Mouse (Mus musculus) myocyte (in vitro differentiated cells): Measurements from ENCODE around the gene Brwd1.

Experiments used
- POLR2A ChIP-seq: IDR thresholded peaks from one replicate; pipeline ENCODE4 v1.6.1; 2011; ENCODE audit warnings: low read depth, mild to moderate bottlenecking, control low read depth, moderate library complexity; ENCODE audit not compliant: insufficient read length
- POLR2AphosphoS2 ChIP-seq: IDR thresholded peaks from one replicate; pipeline ENCODE4 v1.6.1; 2011; ENCODE audit warnings: low read depth, control low read depth; ENCODE audit not compliant: insufficient read length
- TCF12 ChIP-seq: IDR thresholded peaks from one replicate; pipeline ENCODE4 v1.6.1; 2011; ENCODE audit warnings: mild to moderate bottlenecking, control low read depth; ENCODE audit not compliant: poor library complexity, insufficient read depth, severe bottlenecking
- USF1 ChIP-seq: IDR thresholded peaks from one replicate; pipeline ENCODE4 v1.6.1; 2011; ENCODE audit warnings: low read depth, mild to moderate bottlenecking, control low read depth, moderate library complexity

DNA sequence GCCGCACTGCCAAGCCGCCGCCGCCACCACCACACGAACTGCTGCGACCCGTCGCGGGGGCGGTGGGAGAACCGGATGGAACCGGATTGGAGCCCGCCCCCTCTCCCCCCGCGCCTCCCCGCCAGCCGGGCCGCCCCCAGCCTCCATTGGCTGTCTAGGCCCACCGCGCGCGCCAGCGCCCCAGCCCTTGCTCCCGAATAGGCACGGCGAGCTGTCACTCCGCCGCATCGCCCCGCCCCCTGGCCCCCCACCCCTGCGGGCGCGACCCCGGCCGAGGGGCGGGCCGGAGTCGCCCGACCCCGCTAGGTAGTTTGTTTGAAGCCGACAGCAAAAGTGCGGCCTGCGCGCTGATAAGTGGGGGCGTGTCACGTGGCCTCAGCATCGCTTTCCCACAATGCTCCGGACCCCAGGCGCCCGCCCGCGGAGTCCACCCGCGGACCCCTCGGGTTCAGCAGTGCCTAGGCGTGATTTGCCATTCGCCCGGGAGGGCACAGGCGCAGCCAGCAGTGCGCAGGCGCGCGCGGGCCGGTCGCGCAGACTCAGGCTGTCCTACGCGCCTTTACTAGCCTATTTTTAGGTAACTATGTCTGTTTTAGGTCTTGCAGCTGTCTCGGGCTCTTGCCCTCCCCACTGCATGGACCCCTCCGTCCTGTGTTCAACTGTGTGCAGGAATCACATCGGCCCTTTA is 45.5 kb upstream of the Brwd1 start, which contains the start of gene Hmgn1:
- TF ChIP-seq TCF12: peak; percentile 29
- peak; percentile 89 for TF ChIP-seq USF1
- TF ChIP-seq POLR2A: peak; percentile 79
- peak; percentile 80 for TF ChIP-seq POLR2AphosphoS2
